Mouse (Mus musculus): ENCODE results near the gene Slc47a2. TPM values are rescaled to one million over a fixed set of nuclear protein-coding genes. Genes with fewer than 3 reads are reported as not detected.
"Not testable (repeated sequence)": the region's sequence is repeated elsewhere in the genome, so short reads cannot be mapped to it uniquely, and the experiment has no call there.

The Slc47a2 gene
- total RNA-seq, 2 experiments from 2014 or later, result not detected

- no peak for ATAC-seq (replicated peaks; ENCODE audit: low FRiP score, poor library complexity, severe bottlenecking)
Measured at GRCm38 (mm10) chr11:61349337-61349736, 6.7 kb upstream of the Slc47a2 start.

DNA sequence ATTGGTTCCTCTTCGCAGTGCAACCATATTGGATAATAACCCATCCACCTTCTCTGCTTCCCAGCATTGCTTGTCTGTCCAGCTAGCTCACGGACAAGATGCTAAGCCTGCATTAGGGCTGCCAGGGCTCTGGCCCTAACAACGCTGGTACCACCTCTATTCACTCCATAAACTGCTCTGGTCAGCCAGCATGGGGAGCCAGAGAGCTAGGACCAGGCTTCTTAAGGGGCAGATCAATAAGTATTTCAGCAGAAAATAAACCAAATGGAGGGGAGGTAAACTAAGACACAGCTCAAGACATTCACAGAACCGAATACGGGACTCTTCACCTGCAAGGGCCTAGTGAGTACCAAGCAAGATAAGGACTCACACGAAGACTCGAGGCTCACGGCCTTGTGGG lies 3.5 kb upstream of the Slc47a2 start:
- ATAC-seq (replicated peaks; ENCODE audit: low FRiP score, poor library complexity, severe bottlenecking), result no peak

GRCm38 (mm10) chr11:61341971-61342370 lies 689 bp downstream of the Slc47a2 start:
- no peak for ATAC-seq (replicated peaks; ENCODE audit: low FRiP score, poor library complexity, severe bottlenecking)

DNA sequence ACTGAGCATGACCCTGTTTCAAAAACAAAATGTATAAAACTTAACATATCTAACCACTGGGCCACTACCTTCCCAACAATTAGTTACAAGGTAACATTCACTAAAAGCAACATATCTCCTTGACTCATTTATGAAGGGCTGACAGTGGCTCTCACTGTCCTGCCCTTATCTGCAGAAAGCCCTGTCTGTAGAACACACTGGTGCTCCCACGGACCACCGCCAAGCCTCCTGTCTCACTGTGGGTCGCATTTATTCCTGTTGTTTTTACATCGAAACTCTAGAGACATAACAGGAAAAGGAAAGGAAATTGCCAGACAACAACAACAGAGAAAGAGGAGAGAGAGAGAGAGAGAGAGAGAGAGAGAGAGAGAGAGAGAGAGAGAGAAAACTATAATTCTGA lies 1.4 kb downstream of the Slc47a2 start:
- ATAC-seq (replicated peaks; ENCODE audit: low FRiP score, poor library complexity, severe bottlenecking), result no peak

DNA sequence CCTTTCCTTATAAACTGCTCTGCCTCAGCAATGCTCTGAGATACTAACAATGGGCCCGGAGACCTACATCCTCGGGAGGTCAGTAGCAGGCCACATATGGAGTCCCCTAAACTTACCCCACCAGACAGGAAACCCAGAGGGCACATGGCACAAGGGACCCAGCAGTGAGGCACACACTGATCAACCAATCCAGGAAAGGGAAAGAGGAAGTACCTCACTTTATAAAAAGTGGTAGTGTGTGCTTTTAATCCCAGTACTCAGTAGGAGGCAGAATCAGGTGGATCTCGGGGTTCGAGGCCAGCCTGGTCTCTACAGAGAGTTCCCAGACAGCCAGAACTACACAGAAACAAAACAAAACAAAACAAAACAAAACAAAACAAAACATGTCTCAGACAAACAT lies 2.3 kb downstream of the Slc47a2 start:
- no peak for ATAC-seq (replicated peaks; ENCODE audit: low FRiP score, poor library complexity, severe bottlenecking)

DNA sequence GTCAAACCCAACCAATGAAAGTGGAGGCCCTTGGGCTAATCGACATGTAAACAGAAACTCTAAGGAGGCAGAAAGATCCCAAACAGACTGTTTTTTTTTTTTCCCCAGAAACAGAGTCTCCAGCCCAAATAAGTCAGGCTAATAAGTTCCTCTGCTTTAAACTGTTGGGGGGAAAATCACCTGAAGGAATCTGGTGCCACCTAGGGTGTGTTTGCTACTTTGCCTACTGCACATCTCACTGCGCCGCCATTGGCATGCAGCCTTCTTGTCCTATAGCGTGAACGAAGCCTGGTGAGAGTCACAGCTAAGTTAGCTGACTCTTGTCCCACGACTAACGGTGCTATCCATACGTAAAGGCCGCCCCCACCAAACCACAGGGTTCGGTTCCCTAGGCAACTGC lies 5.1 kb downstream of the Slc47a2 start:
- no peak for ATAC-seq (replicated peaks; ENCODE audit: low FRiP score, poor library complexity, severe bottlenecking)

DNA sequence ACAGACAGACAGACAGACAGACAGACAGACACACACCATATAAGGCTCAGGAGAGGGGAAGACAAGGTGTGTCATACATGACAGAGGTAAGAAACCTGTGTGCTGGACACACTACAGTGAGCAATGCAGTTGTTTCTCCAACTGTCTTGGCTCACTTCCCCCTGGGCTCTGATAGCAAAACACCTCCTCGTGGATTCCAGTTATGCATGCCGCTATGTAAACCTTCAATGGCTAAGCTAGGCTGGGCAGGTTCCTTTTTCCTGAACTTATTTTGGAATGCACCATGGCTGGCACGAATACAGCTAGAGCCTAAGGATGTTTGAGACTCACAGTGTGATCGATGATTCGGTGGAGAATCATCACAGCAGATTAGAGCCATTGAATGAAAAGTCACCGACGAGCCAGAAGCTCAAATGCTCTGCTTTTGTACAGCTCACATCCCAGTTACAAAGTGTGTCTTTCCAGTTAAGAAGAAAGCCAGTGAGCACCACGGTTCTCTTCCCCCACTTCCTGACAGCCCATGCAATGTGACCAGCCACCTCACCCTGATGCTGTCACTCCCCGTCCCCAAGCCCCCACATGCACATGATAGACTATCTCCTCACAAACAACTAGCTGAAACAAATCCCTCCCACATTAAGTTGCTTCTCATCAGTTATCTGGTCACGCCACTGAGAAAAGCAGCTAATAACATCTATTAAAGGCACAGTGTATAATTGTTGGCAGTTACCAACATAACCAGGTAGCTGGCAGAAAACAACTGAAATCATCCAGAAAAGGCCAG lies 21.6 kb downstream of the Slc47a2 start:
- ATAC-seq (replicated peaks; ENCODE audit: low FRiP score, poor library complexity, severe bottlenecking), result no peak

GRCm38 (mm10) chr11:61319923-61320567 lies 22.6 kb downstream of the Slc47a2 start:
- ATAC-seq (replicated peaks; ENCODE audit: low FRiP score, poor library complexity, severe bottlenecking), result no peak

GRCm38 (mm10) chr11:61319233-61319922 lies 23.3 kb downstream of the Slc47a2 start:
- ATAC-seq (replicated peaks; ENCODE audit: low FRiP score, poor library complexity, severe bottlenecking), result no peak

DNA sequence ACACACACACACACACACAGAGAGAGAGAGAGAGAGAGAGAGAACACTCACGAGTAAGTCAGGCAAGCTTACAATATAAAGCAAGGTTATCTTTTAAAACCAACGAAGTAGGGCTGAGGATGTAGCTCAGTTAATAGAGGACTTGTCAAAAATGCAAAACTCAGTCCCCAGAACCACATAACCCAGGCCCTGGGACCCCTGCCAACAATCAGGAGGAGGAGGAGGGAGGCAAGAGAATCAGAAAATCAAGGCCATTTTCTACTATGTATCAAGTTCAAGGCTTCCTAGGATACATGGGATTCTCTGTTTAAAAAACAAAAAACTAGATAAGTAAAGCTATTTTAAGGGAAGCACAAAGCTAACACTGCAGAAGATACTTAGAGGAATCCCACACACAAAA lies 25.8 kb downstream of the Slc47a2 start:
- no peak for ATAC-seq (replicated peaks; ENCODE audit: low FRiP score, poor library complexity, severe bottlenecking)

DNA sequence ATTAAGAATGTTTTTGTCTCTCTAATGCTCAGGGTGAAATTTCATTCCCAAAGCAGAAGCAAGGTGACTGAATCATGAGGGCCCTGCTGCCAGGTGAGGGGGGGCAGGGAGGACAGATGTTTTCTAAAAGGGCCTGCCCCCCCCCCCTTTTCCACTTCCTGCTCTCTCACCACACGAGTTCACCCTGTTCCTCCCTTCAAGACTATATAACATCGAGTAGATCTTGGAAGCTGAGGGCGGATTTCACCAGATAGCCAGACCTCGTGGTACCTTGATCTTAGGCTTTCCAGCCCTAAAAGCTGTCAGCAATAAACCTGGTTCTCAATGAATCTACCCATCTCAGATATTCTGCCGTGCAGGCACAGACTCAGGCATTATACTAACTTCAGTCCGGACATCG lies 32.3 kb downstream of the Slc47a2 start:
- ATAC-seq (replicated peaks; ENCODE audit: low FRiP score, poor library complexity, severe bottlenecking), result no peak

DNA sequence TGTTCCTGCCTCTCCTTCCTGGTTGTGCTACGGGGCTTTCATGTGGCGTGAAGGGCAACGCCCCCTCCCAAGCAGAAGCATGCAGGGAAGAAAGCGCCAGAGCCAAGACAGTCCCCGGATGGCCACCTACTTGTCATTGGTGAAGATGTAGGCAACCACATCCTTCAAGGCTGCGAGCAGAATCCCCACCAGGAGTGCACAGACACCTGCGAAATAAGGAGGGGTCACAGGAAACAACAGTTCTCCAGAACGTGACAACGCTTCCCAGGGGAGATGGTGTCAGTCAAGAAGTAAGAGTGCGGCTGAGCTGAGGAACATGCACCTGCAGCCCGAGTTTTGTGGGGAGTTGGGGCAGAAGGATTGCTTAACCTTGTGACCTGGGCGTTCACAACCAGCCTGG lies 32.8 kb downstream of the Slc47a2 start:
- no peak for ATAC-seq (replicated peaks; ENCODE audit: low FRiP score, poor library complexity, severe bottlenecking)

DNA sequence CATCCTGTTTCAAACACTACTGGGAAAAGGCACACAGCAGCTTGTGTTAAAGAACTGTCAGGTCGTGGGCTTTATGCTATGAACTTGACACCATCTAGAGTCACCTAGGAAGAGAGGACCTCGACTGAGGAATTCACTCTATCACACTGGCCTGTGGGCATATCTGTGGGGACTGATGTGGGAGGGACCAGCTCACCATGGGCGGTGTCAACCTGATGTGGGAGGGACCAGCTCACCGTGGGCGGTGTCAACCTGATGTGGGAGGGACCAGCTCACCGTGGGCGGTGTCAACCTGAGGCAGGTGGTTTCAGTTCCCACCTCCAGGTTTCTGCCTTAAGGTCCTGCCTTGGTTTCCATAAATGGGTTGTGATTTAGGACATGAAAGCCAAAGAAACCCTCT lies 34.9 kb downstream of the Slc47a2 start:
- 0 out of 2 replicates have a peak, but pooled peaks have one; percentile 46 for ATAC-seq (replicated peaks; ENCODE audit: low FRiP score, poor library complexity, severe bottlenecking)

GRCm38 (mm10) chr11:61305377-61305776 lies 37.3 kb downstream of the Slc47a2 start:
- ATAC-seq (replicated peaks; ENCODE audit: low FRiP score, poor library complexity, severe bottlenecking), result no peak

DNA sequence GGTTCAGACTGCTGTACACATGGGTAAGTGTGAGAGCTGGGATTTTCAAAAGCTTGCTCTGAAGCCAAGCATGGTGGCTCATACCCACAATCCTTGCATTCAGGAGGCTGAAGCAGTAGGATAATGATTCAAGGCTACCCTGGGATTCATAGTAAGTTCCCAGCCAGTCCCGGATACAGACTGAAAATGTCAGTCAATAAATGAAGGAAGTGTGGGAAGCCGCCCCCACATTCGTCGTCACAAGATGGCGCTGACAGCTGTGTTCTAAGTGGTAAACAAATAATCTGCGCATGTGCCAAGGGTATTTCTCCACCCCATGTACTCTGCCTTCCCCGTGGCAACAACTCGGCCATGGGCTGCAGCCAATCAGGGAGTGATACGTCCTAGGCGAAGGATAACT lies 38.1 kb downstream of the Slc47a2 start:
- ATAC-seq (replicated peaks; ENCODE audit: low FRiP score, poor library complexity, severe bottlenecking), result not testable (repeated sequence)

DNA sequence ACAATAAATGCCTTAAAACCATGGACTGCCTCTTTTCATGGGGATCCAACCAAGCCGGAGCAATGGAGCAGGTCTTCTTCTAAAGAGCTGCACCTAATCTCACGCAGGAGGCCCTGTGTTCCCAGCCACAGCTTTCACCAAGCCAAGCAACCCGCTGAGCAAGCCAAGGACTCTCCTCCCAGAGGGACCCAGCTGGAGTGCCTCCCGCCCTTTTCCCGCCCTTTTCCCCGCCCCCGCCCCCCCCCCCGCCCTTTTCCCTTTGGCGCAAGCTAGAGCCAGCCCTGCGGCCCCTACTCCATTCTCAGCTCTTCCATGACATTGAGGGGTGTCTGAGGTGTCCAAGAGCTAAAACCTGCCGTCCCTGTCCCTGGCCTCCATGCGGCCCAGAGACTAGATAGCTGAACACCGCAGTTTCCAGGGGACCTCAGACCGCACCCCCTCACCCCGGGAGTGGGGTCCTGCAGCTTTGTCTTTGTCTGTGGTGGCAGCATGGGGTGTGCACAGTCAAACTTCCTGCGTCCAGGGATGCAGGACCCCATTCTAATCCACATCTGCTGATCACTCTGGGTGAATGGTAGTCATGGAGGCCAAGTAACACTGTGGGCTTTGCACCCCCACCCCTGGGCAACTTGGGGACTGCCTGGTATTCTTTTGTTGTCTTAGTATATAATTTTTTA lies 41.8 kb downstream of the Slc47a2 start:
- no peak for ATAC-seq (replicated peaks; ENCODE audit: low FRiP score, poor library complexity, severe bottlenecking)

GRCm38 (mm10) chr11:61300205-61300604 lies 42.5 kb downstream of the Slc47a2 start:
- ATAC-seq (replicated peaks; ENCODE audit: low FRiP score, poor library complexity, severe bottlenecking), result no peak

- no peak for ATAC-seq (replicated peaks; ENCODE audit: low FRiP score, poor library complexity, severe bottlenecking)
Measured at GRCm38 (mm10) chr11:61297901-61298300, 44.8 kb downstream of the Slc47a2 start.

- no peak for ATAC-seq (replicated peaks; ENCODE audit: low FRiP score, poor library complexity, severe bottlenecking)
Measured at GRCm38 (mm10) chr11:61297326-61297725, 45.3 kb downstream of the Slc47a2 start.

DNA sequence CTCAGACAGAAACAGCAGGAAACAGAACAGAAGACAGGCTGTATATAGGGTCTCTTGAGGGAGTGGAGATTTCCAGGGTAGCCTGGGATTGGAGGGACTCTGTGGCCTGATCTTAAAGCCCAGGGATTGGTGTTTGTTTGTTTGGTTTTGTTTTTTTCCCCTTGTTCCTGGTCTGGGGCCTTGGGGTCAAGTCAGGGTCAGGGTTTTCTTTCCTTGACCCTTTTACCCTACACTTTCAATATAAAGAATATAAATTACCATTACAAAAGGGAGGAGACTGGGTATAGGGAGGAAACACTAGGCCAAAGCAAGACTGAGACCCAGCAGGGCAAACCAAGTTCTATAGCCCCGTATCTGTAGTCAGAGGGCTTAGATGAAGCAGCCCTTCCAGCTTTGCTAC lies 46.1 kb downstream of the Slc47a2 start:
- no peak for ATAC-seq (replicated peaks; ENCODE audit: low FRiP score, poor library complexity, severe bottlenecking)

Data from erythroid progenitor cell, adult 5-6 weeks (primary cell).